Mouse (Mus musculus): Measurements from ENCODE around the gene Hesx1. TPM values are rescaled to one million over a fixed set of nuclear protein-coding genes. Genes with fewer than 3 reads are reported as not detected.
A peak's percentile ranks its signal among the peaks of the same experiment; 100 is the strongest.

Hesx1 gene
- total and polyA plus RNA-seq, 2 experiments from 2014 or later, result 0.16 to 0.88 TPM

DNA sequence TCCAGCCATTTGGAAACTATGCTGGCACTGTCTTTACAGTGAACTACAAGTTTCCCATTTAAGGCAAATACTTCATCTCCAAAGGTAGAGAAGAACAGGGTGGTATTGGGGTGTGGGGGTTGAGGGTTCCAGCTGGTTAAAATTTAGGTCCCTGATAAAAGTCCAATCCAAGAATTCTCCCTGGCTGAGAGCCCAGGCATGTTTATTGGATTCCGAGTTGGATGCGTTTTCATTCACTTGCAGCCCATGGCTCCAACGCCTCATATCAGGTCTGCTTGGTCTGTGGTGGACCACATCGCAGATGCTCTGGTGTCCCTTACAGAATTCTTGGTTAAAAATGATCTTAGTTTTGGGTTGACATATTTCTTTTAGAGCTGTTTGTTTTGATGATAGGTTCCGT lies 49.2 kb downstream of the Hesx1 start:
- Histone ChIP-seq H3K4me3 (ENCODE audit: low read depth, low read length) (no peak overlapping the region), H3K4me2 (ENCODE audit: low read depth, low read length, poor library complexity, severe bottlenecking) (no peak overlapping the region), H3K9ac (replicated peaks; ENCODE audit: low read length, poor library complexity, severe bottlenecking) (no peak overlapping the region), H3K36me3 (ENCODE audit: insufficient read depth, low read length) (peaks cover 7% of the 10 kb centered on the region; the same call in 1 of the 2 replicates), H3K9me3 (ENCODE audit: low read length) (no peaks in the 10 kb centered on the region), H3K4me1 (ENCODE audit: insufficient read depth, low read length) (no peaks in the 10 kb centered on the region; the same call in 1 of the 2 replicates), H3K27ac (ENCODE audit: low read depth, low read length) (no peak overlapping the region), H3K27me3 (ENCODE audit: insufficient read depth, low read length) (peaks cover 6% of the 10 kb centered on the region)
- TF ChIP-seq CTCF (IDR thresholded peaks at IDR 0.05), result no peak
- ATAC-seq (ENCODE audit: low FRiP score), result no peak
- 64% methylated on average over 5 of the region's 5 CpGs for whole genome bisulfite sequencing
- no peak for DNase-seq (ENCODE audit: low spot score)

DNA sequence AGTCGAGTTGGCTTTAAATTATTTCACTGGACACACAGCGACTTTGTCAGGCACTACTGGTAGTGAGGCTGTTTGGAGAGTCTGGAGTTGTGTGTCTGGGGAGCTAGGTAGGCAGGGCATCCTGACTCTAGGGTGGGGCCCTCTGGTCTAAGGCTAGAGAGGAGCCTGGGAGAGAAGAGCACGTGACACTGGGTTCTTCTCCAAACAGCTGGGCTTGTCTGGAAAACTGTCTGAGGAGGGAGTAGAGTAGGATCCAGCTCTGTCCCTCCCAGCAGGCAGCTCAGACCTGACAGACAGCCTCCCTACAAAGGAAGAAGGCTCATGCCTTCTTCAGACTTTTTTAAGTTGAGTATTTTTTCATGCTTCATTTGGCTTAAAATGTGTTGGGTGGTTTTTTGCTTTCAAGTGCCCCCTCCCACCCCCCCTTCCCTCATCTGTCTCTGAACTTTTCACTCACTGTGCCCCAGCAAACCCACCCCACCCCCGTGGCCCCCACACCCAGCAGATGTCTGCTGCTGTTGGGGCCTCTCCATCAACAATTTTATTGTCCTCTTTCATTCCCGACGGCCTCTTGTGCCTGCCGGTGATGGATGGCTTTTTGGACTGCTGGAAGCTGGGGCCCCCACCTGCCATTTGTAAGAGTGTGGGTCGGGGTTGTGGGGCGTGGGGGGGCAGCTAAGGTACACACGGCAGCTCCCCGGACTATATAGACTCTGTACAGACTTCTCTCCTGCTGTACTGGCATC lies 50.2 kb downstream of the Hesx1 start:
- no peak for DNase-seq (ENCODE audit: low spot score)
- Histone ChIP-seq H3K4me1 (ENCODE audit: insufficient read depth, low read length) (no peaks in the 10 kb centered on the region; the same call in 1 of the 2 replicates), H3K4me3 (ENCODE audit: low read depth, low read length) (no peak overlapping the region), H3K9me3 (ENCODE audit: low read length) (no peaks in the 10 kb centered on the region), H3K27ac (ENCODE audit: low read depth, low read length) (no peak overlapping the region), H3K9ac (replicated peaks; ENCODE audit: low read length, poor library complexity, severe bottlenecking) (no peak overlapping the region), H3K27me3 (ENCODE audit: insufficient read depth, low read length) (peaks cover 6% of the 10 kb centered on the region), H3K36me3 (ENCODE audit: insufficient read depth, low read length) (peaks cover 7% of the 10 kb centered on the region; the same call in 1 of the 2 replicates), H3K4me2 (ENCODE audit: low read depth, low read length, poor library complexity, severe bottlenecking) (no peak overlapping the region)
- no peak for ATAC-seq (ENCODE audit: low FRiP score)
- TF ChIP-seq CTCF (IDR thresholded peaks at IDR 0.05), result no peak
- 15% methylated on average over 11 of the region's 11 CpGs for WGBS

DNA sequence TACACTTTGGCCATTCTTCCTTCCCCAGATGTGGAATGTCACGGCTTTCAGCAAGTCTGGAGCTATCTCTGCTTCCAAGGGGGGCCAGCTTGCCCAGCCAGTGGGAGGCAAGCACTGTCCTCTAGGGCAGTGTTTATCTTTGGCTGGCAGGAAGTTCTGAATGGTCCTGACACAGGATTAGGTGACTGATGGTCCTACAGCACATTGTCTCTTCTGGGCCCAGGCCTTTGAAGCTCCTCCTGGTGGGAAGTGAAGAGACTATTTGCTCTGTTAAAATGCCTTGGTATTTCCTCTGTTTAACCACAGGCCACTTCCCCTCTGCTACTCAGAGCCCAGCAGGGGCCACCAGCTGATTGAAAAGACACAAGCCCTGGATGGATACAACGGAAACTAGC lies 50.7 kb downstream of the Hesx1 start:
- WGBS, result 33% methylated on average over 2 of the region's 2 CpGs
- no peak overlapping the region for H3K4me3 ChIP-seq (ENCODE audit: low read depth, low read length)
- peak; percentile 34 for TF ChIP-seq CTCF (IDR thresholded peaks at IDR 0.05)
- peaks cover 1% of the 10 kb centered on the region; the same call in 1 of the 2 replicates for H3K27me3 ChIP-seq (ENCODE audit: insufficient read depth, low read length)
- H3K9ac ChIP-seq (replicated peaks; ENCODE audit: low read length, poor library complexity, severe bottlenecking), result no peak overlapping the region
- no peak for DNase-seq (ENCODE audit: low spot score)
- H3K27ac ChIP-seq (ENCODE audit: low read depth, low read length), result no peak overlapping the region
- no peak for ATAC-seq (ENCODE audit: low FRiP score)
- no peak overlapping the region for H3K4me2 ChIP-seq (ENCODE audit: low read depth, low read length, poor library complexity, severe bottlenecking)
- no peaks in the 10 kb centered on the region; the same call in 1 of the 2 replicates for H3K4me1 ChIP-seq (ENCODE audit: insufficient read depth, low read length)
- peaks cover 7% of the 10 kb centered on the region; the same call in 1 of the 2 replicates for H3K36me3 ChIP-seq (ENCODE audit: insufficient read depth, low read length)
- H3K9me3 ChIP-seq (ENCODE audit: low read length), result no peaks in the 10 kb centered on the region

DNA sequence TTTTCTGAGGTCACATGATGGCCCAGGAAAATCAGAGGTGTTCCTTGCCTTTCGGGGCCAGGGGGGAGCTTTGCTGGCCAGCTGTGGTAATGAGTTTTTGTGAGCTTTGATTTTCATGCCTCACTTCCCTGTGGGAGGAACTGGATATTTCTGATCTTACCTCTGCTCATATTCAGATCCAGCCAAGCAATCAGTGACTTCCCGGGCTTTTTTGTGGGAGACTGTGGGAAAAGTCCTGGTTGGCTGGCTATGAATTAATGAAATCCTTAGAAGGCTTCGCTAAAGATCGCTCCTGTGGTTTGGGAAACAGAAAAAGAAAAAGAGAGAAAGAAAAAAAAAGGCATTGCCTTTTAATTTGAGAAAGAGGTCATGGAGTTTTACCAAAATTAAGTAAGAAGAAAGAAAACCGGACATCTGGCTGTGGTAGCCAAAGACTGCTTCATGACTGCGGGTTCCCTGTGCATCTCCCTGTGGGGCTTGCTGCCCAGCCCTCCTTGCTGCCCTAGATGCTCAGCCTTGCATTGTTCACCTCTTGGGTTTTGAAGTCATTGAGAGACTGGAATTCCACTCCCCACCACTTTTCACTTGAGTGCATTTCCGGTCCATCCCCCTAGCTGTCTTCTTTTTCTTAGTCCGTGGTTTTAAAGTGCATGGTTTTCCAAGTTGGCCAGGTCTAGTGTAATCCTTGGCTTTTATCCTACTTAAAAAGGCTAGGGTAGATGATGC lies 54.2 kb downstream of the Hesx1 start:
- H3K4me2 ChIP-seq (ENCODE audit: low read depth, low read length, poor library complexity, severe bottlenecking), result no peak overlapping the region
- no peaks in the 10 kb centered on the region; the same call in 1 of the 2 replicates for H3K27me3 ChIP-seq (ENCODE audit: insufficient read depth, low read length)
- H3K36me3 ChIP-seq (ENCODE audit: insufficient read depth, low read length), result peaks cover 7% of the 10 kb centered on the region; the same call in 1 of the 2 replicates
- H3K4me1 ChIP-seq (ENCODE audit: insufficient read depth, low read length), result peaks cover 8% of the 10 kb centered on the region
- ATAC-seq (ENCODE audit: low FRiP score) (no peak), DNase-seq (ENCODE audit: low spot score) (no peak)
- no peak for TF ChIP-seq CTCF (IDR thresholded peaks at IDR 0.05)
- 36% methylated on average over 8 of the region's 8 CpGs for WGBS
- no peak overlapping the region for H3K4me3 ChIP-seq (ENCODE audit: low read depth, low read length)
- H3K9ac ChIP-seq (replicated peaks; ENCODE audit: low read length, poor library complexity, severe bottlenecking), result no peak overlapping the region
- H3K9me3 ChIP-seq (ENCODE audit: low read length), result no peaks in the 10 kb centered on the region
- no peak overlapping the region for H3K27ac ChIP-seq (ENCODE audit: low read depth, low read length)

DNA sequence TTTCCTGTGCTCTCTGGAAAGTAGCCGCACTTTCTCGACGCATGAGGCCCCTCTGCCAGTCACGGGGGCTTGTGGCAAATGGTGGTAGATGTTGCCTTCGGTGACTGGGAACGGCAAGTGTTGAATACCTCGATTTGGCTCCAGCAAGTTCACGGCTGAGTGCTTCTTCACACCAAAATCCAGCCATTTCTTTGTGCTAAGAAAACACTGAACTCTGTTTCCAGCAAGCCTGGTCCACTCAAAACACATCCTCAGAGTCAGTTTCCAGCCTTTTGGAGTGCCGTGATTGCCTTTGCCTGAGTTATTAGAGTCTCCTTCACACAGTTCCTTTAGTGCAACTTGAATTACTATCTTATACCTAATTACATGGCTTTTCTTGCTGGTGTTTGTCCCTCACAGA lies 55.8 kb downstream of the Hesx1 start:
- Histone ChIP-seq H3K36me3 (ENCODE audit: insufficient read depth, low read length) (peaks cover 7% of the 10 kb centered on the region; the same call in 1 of the 2 replicates), H3K4me2 (ENCODE audit: low read depth, low read length, poor library complexity, severe bottlenecking) (no peak overlapping the region), H3K9me3 (ENCODE audit: low read length) (no peaks in the 10 kb centered on the region), H3K27ac (ENCODE audit: low read depth, low read length) (0 out of 2 replicates have a peak overlapping the region, but pooled peaks have one; percentile 8), H3K27me3 (ENCODE audit: insufficient read depth, low read length) (no peaks in the 10 kb centered on the region; the same call in 1 of the 2 replicates), H3K4me1 (ENCODE audit: insufficient read depth, low read length) (peaks cover 8% of the 10 kb centered on the region), H3K4me3 (ENCODE audit: low read depth, low read length) (no peak overlapping the region), H3K9ac (replicated peaks; ENCODE audit: low read length, poor library complexity, severe bottlenecking) (no peak overlapping the region)
- 24% methylated on average over 9 of the region's 9 CpGs for WGBS
- DNase-seq (ENCODE audit: low spot score) (peak; percentile 49), ATAC-seq (ENCODE audit: low FRiP score) (no peak)
- TF ChIP-seq CTCF (IDR thresholded peaks at IDR 0.05), result no peak
